Mouse (Mus musculus): ENCODE results near the gene D7Ertd443e.

D7Ertd443e gene

GRCm38 (mm10) chr7:134287570-134288222, 97.8 kb downstream of the D7Ertd443e start:
- CTCF ChIA-PET: no interaction called here

- CTCF ChIA-PET: no interaction called here
Measured at GRCm38 (mm10) chr7:134272956-134273355, 112.5 kb downstream of the D7Ertd443e start.

DNA sequence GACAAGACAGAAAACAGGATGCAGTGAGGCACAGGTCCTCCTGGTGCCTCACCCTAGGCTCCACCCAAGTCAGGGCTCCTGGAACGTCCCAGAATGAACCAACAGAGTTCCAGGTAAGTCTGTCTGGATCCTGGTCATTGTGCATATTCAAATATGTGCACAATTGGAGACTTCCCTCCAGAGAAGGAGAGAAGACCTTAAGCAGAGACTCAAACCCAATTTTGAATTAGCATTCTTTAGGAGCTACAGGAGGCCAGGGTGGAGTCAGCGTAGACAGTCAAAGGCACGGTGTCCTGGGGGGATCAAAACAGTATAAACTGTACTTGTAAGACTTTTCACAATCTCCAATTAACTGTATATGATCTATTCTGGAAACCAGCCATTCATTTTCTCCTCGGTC, 113.0 kb downstream of the D7Ertd443e start:
- CTCF ChIA-PET: no interaction called here

DNA sequence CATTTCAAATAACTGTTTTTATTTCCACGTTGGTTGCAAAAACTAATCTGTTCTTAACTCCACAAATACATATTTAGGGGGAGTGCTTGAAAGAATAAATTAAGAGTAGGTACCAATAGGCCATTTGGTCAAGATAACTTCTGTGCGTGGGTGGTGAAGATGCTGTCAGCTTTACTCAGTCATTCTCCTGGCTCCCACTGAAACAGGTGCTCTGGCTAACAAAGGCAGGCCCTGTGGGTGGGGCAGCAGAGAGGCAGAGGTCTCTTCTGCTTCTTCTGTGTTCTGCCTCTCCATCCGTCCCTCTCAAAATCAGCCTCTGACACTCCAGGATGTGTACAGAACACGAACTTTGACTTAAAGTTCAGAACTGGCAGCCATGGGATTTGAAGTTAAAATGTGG, 119.7 kb downstream of the D7Ertd443e start:
- CTCF ChIA-PET: no interaction called here

DNA sequence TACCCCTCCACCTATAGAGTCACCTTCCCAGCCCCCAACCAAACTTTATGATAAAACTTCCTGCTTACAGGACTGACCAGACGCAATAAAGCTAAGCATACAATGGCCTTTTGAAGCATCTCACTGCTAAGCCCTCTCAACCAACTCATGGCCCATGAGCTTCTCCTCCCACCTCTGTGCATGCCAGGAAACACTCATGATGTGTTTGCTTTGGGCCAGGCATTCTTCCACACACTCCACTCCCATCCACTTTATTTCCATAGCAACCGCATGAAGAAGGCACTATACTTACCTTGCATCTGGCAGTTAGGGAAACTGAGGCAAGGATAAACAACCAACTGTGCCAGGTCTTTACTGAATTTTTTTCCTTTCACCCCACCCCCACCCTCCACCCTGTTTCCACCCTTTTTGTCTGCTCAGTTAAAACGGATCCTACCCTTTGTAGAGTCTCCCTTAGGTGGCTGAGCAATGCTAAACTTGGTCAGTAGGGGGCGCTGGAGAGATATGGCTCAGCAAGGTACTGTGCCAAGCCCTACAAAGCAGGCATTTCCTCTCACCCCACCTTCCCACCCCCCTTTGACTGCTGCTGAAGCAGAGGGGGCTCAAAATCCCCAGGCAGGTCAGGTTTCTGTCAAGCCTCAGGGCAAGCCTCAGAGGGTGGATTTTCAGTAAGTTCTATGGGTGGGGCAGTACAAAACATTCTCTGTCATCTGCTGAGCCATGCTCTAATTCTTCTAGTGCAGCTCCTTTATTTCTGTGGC, 122.1 kb downstream of the D7Ertd443e start:
- CTCF ChIA-PET: no interaction called here

- CTCF ChIA-PET: interaction anchor here (0.7 kb wide), 1 partner anchor 823 kb away, joined by 3 read pairs; no protein-coding TSS in a partner anchor
Measured at GRCm38 (mm10) chr7:134261003-134261701, 124.3 kb downstream of the D7Ertd443e start.

- CTCF ChIA-PET: no interaction called here
Measured at GRCm38 (mm10) chr7:134250273-134250870, 135.1 kb downstream of the D7Ertd443e start.

DNA sequence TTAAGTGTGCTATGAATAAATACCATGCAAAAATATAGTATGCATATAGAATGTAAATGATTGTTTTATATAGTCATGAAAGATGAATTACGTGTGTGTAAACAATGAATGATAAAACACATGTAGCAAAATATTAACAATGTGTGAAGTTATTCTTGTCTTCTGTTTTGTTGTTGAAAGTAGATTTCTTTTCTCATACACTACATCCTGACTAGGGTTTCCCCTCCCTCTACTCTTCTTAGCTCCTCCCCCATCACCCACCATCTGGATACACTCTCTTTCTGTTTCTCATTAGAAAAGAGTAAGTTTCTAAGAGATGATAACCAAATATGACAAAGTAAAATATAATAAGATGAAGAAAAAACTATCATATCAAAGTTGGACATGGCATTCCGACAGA, 137.4 kb downstream of the D7Ertd443e start:
- CTCF ChIA-PET: no interaction called here

GRCm38 (mm10) chr7:134246624-134247023, 138.8 kb downstream of the D7Ertd443e start:
- CTCF ChIA-PET: no interaction called here

DNA sequence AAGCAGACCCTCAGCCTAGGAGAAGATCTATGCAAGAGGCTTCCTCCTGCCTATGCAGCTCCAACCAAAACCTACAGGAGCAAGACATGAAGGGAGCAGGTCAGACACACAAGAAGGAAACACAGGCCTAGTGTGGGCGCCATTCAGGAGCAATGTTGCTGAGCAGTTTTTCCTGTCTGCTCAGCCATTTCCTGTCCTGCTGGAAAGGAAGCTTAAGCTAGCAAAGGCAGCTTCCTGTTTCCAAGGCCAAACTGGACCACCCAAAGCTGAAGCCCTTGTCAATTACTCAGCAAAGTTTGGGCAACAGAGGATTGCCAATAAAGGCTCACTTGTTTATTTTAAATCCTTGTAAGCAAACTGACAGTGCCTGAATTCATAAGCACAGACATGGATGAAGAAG, 142.7 kb downstream of the D7Ertd443e start:
- CTCF ChIA-PET: no interaction called here

GRCm38 (mm10) chr7:134241212-134241611, 144.2 kb downstream of the D7Ertd443e start:
- CTCF ChIA-PET: no interaction called here

- CTCF ChIA-PET: no interaction called here
Measured at GRCm38 (mm10) chr7:134240579-134240978, 144.9 kb downstream of the D7Ertd443e start.

DNA sequence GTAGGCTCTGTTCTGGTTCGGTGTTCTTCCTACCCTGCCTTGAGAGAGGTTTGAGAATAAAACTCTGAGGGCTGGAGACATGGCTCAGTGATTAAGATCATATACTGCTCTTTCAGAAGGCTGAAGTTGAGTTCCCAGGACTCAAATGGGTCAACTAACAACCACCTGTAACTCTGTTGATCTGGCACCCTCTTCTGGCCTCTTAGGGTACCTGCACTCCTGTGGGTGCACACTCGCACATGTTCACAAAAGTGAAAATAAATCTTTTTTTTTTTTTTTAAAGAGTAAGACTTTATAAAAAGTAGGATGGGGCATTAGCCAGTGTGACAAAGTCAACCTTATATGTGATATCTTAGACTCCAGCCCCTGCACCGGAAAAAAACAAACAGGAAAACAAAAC, 146.6 kb downstream of the D7Ertd443e start:
- CTCF ChIA-PET: no interaction called here

- CTCF ChIA-PET: no interaction called here
Measured at GRCm38 (mm10) chr7:134237356-134237755, 148.1 kb downstream of the D7Ertd443e start.

DNA sequence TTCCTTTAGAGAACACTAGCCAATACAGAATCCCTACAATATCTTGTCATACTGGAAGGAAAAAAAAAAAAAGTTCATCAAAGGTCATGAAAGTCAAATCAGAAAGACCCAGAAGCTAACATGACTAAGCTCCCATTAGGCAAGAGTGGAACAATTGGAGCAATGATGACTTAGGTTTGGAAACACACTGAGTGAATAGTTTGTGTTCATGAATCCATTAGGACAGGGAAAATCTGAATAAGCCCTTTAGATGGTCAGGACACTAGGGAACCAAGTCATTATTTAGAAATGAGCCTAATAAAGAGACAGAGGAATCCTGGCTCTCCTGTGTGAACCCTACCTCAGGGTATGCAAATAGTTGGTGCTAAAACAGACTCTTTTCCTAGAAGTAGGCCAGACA, 148.7 kb downstream of the D7Ertd443e start:
- CTCF ChIA-PET: no interaction called here

- CTCF ChIA-PET: no interaction called here
Measured at GRCm38 (mm10) chr7:134235552-134235951, 149.9 kb downstream of the D7Ertd443e start.

DNA sequence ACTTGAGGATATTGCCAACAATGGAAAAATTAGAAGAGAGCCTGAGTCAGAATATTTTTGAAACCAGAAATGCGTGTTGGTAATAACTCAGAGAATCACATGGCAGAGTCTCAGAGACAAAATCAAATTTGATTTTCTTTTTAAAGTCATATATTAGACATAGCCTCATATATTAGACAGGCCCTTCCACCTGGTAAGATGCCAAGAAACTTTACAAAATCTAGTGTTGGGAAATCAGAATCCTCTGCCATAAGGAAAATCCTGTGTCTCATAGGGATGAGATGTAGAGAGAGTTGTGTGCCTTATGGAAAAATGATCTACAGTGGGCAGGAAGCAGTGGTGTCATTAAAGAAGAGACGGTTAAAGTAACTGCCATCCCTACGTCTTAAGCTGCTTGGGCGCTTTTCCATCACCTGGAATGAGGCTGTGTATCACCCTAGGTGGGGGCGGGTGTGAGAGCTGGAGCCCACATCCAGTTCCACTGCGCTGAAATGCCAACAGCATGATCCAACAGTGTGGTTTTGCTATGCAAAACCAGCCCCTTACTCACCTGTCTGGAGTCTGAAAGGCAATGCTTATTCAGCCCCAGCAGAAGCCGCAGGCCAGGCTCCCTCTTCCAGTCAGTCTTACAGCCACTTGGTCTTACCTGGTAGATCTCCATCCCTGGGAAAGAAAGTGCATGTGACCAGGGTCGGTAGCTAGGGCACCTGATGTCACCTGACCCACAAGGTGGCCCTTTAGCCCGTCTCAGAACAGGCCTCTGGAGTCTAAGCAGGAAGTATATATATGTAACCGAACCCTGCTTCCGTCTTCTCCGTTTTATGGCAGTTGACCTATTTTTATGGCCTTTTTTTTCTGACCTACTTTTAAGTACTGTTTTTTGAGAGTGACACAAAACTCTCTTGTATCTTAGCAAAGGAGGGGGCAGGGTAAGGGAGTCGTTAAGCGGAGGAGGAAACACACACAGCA, 153.8 kb downstream of the D7Ertd443e start, which contains the start of gene Adam12:
Adam12 (minus strand) TSS at position 769 of the 969 bp plus-strand sequence.
- CTCF ChIA-PET: no interaction called here

- CTCF ChIA-PET: no interaction called here
Measured at GRCm38 (mm10) chr7:134230708-134231107, 154.8 kb downstream of the D7Ertd443e start.

GRCm38 (mm10) chr7:134229899-134230298, 155.6 kb downstream of the D7Ertd443e start:
- CTCF ChIA-PET: no interaction called here

DNA sequence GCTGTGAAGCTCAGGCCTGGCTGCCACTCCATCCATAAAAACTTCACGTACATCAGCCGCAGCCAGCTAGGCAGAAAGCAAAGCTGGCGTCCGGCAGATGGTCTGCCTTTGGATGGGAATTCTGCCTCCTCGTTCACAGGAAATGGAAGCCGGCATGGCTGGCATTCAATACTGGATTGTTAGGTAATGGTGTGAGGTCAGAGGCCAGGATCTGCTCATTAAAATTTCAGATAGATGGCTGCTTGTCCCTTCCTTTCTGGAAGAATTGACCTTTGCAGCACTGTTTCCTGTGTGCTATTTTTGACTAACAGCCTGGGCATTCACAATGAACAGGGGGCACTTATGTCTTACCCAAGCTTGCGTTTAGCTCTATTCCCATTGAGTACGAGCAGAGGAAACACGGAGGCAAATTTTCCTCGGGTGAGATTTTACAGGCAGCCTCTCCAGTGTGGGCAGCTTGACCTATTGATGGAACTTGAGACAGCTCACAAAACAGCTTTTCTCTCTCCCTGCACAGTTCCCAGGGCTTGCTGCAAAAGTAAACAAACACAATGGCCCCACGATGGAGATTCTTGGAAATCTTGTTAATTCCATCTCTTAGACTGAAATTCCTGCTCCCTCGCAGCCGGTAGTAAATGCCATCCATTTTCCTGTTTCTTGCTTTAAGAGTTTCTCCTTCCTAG, 157.5 kb downstream of the D7Ertd443e start:
- CTCF ChIA-PET: no interaction called here

DNA sequence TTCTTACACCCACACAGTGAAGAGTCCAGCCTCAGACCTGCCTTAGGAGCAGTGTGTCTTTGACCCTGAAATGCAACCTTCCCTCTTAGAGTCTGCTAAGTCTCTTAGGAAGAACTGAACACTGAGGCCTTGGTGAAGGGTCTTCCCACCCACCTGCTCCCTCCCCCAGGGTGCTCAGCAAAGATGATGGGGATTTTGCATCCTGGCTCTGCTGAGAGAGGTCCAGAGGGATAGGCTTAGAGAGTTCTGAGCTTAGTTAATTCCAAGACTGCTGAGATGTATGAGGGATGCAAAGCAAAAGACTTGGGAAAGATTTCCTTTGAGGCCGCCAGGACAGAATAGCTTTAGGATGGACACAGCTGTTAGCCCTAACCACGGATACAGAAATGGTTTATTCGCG, 158.4 kb downstream of the D7Ertd443e start:
- CTCF ChIA-PET: no interaction called here

All from spleen, embryonic (tissue).